Mouse (Mus musculus) neural tube, embryonic 15.5 days (tissue): ENCODE data around the gene Slc16a6. TPM values are rescaled to one million over a fixed set of nuclear protein-coding genes. Genes with fewer than 3 reads are reported as not detected.

ENCODE experiments used
- ATAC-seq: fragments of 200-750 bp; cut with Nextera tagmentation; 2 replicates; pipeline ENCODE4 v1.8.0; 2017; ENCODE audit warnings: mild to moderate bottlenecking, moderate TSS enrichment, moderate library complexity; ENCODE audit not compliant: low FRiP score
- H3K27ac ChIP-seq: fragments of 300-500 bp; sonication (generic); replicated peaks from 2 replicates; pipeline ENCODE4 v1.5.1; 2015; ENCODE audit warnings: mild to moderate bottlenecking, inconsistent platforms
- H3K27me3 ChIP-seq: fragments of 300-500 bp; sonication (generic); replicated peaks from 2 replicates; pipeline ENCODE4 v1.6.1; 2015; ENCODE audit warnings: inconsistent platforms
- H3K36me3 ChIP-seq: fragments of 300-500 bp; sonication (generic); 2 replicates; pipeline ENCODE4 v1.6.1; 2015; ENCODE audit warnings: inconsistent platforms
- H3K4me1 ChIP-seq: fragments of 300-500 bp; sonication (generic); 2 replicates; pipeline ENCODE4 v1.6.1; 2015; ENCODE audit warnings: inconsistent platforms
- H3K4me2 ChIP-seq: fragments of 300-500 bp; sonication (generic); 2 replicates; pipeline ENCODE4 v1.6.1; 2015; ENCODE audit warnings: inconsistent platforms, mild to moderate bottlenecking, moderate library complexity
- H3K4me3 ChIP-seq: fragments of 300-500 bp; sonication (generic); replicated peaks from 2 replicates; pipeline ENCODE4 v1.5.1; 2015; ENCODE audit warnings: mild to moderate bottlenecking, inconsistent platforms
- H3K9ac ChIP-seq: fragments of 300-500 bp; sonication (generic); replicated peaks from 2 replicates; pipeline ENCODE4 v1.6.1; 2015; ENCODE audit warnings: mild to moderate bottlenecking, inconsistent platforms
- H3K9me3 ChIP-seq: fragments of 300-500 bp; sonication (generic); replicated peaks from 2 replicates; pipeline ENCODE4 v1.6.1; 2016; ENCODE audit warnings: inconsistent platforms
- WGBS: fragments of 180-500 bp; shearing (Covaris S2); methylation state at CpG from one replicate; pipeline ENCODE4 v1.1.7; 2015; ENCODE audit warnings: mixed read lengths; 5-methylcytosine and 5-hydroxymethylcytosine counted together
- microRNA-seq: library from miRNA; unstranded; fragments of <30 nt; microRNA quantifications from one replicate; pipeline ENCODE4, GENCODE M21; 2017
- polyA plus RNA-seq: library from polyadenylated mRNA; unstranded; fragments of >200 nt; fragmentation: Nextera tagmentation; extraction: Ambion mirVana; gene quantifications from 2 replicates; pipeline ENCODE4 v1.2.1, GENCODE M21; 2015

Gene Slc16a6
- polyA plus RNA-seq, 1 experiment from 2014 or later = 3.7 TPM

DNA sequence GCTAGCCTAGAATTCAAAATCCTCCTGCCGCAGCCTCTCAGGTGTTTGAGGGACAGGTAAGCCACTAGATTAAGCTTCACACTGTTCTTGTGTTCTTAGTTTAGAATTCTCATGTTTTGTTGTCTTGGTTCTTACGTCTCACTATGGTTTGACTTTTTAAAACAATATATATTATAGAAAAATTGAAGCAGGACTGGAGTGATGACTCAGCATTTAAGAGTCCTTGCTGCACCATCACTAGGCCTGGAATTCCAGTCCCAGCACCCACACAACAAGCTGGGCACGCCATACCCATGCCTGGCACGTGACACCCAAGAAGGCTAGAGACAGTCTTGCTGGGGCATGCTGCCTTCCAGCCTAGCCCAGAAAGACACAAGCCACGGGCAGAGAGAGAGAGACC is 67.0 kb downstream of the Slc16a6 start:
- H3K27ac ChIP-seq = no peak overlapping the region
- H3K4me2 ChIP-seq = no peak overlapping the region
- no peaks in the 10 kb centered on the region for H3K36me3 ChIP-seq
- no peaks in the 10 kb centered on the region for H3K9me3 ChIP-seq
- H3K4me3 ChIP-seq = no peak overlapping the region
- no peaks in the 10 kb centered on the region for H3K27me3 ChIP-seq
- no peaks in the 10 kb centered on the region for H3K4me1 ChIP-seq
- ATAC-seq = no peak
- H3K9ac ChIP-seq = no peak overlapping the region
- 91% methylated on average over 5 of the region's 5 CpGs for WGBS

Small RNA genes within 50 kb of the gene (microRNA-seq; reads per million reads assigned to microRNA genes)
- not detected for gene Gm25540

Other genes starting within 250 kb of the Slc16a6 start
- 12.3 and 12.6 TPM in 2 replicates for gene Rgs9, start 175.5 kb downstream of the Slc16a6 start, polyA plus RNA-seq
- gene Gna13, start 110.8 kb downstream of the Slc16a6 start, polyA plus RNA-seq = 16.8 and 20.2 TPM in 2 replicates
- 0.05 TPM in 1 of 2 replicates, not detected in the other for gene 9930022D16Rik, start 59.7 kb downstream of the Slc16a6 start, polyA plus RNA-seq
- gene Amz2, start 47.7 kb downstream of the Slc16a6 start, polyA plus RNA-seq = 50.1 and 50.7 TPM in 2 replicates
- 2.8 and 3.2 TPM in 2 replicates for gene Arsg, start 224 bp downstream of the Slc16a6 start, polyA plus RNA-seq
- 16.7 and 22.5 TPM in 2 replicates for gene Wipi1, start 138.4 kb upstream of the Slc16a6 start, polyA plus RNA-seq
- 451 and 458 TPM in 2 replicates for gene Prkar1a, start 175.8 kb upstream of the Slc16a6 start, polyA plus RNA-seq
- 6.6 and 8.0 TPM in 2 replicates for gene Fam20a, start 248.7 kb upstream of the Slc16a6 start, polyA plus RNA-seq